Mouse (Mus musculus) forebrain, embryonic 15.5 days (tissue): ENCODE measurements around the gene Tmem54. TPM values are rescaled to one million over a fixed set of nuclear protein-coding genes. Genes with fewer than 3 reads are reported as not detected.

Experiments used
- ATAC-seq: fragments of 200-750 bp; cut with Nextera tagmentation; replicated peaks from 2 replicates; pipeline ENCODE4 v1.8.0; 2017; ENCODE audit warnings: mild to moderate bottlenecking, moderate TSS enrichment, moderate library complexity
- H3K27ac ChIP-seq: fragments of 300-500 bp; sonication (generic); replicated peaks from 2 replicates; pipeline ENCODE4 v1.5.1; 2015; ENCODE audit warnings: mild to moderate bottlenecking, inconsistent platforms
- H3K27me3 ChIP-seq: fragments of 300-500 bp; sonication (generic); 2 replicates; pipeline ENCODE4 v1.6.1; 2015; ENCODE audit warnings: inconsistent platforms
- H3K36me3 ChIP-seq: fragments of 300-500 bp; sonication (generic); 2 replicates; pipeline ENCODE4 v1.6.1; 2015; ENCODE audit warnings: mild to moderate bottlenecking, inconsistent platforms
- H3K4me1 ChIP-seq: fragments of 300-500 bp; sonication (generic); 2 replicates; pipeline ENCODE4 v1.6.1; 2015; ENCODE audit warnings: inconsistent platforms
- H3K4me2 ChIP-seq: fragments of 300-500 bp; sonication (generic); replicated peaks from 2 replicates; pipeline ENCODE4 v1.6.1; 2015; ENCODE audit warnings: mild to moderate bottlenecking, inconsistent platforms
- H3K4me3 ChIP-seq: fragments of 300-500 bp; sonication (generic); 2 replicates; pipeline ENCODE4 v1.5.1; 2015; ENCODE audit warnings: mild to moderate bottlenecking, inconsistent platforms
- H3K9ac ChIP-seq: fragments of 300-500 bp; sonication (generic); replicated peaks from 2 replicates; pipeline ENCODE4 v1.6.1; 2015; ENCODE audit warnings: mild to moderate bottlenecking, inconsistent platforms
- H3K9me3 ChIP-seq: fragments of 300-500 bp; sonication (generic); 2 replicates; pipeline ENCODE4 v1.6.1; 2016; ENCODE audit warnings: inconsistent platforms
- WGBS: fragments of 180-500 bp; shearing (Covaris S2); methylation state at CpG from one replicate; pipeline ENCODE4 v1.1.7; 2015; ENCODE audit warnings: mixed read lengths; 5-methylcytosine and 5-hydroxymethylcytosine counted together
- polyA plus RNA-seq: library from polyadenylated mRNA; unstranded; fragments of >200 nt; fragmentation: Nextera tagmentation; extraction: Ambion mirVana; gene quantifications from 2 replicates; pipeline ENCODE4 v1.2.1, GENCODE M21; 2015

Gene Tmem54
- polyA plus RNA-seq, 1 experiment from 2014 or later: not detected

GRCm38 (mm10) chr4:129121569-129122086, 16.3 kb downstream of the Tmem54 start, which contains the start of gene Hpca:
Gene Hpca, minus strand, starts transcription at chr4:129122036.
- Histone ChIP-seq H3K4me3 (peak within 1 kb of the TSS; percentile 65), H3K4me1 (peaks cover 54% of the 10 kb centered on the region), H3K36me3 (no peaks in the 10 kb centered on the region), H3K27ac (peak within 1 kb of the TSS; percentile 66; the same call in 1 of the 2 replicates), H3K9ac (peak within 1 kb of the TSS; percentile 68), H3K27me3 (peaks cover 19% of the 10 kb centered on the region; the same call in 1 of the 2 replicates), H3K4me2 (peak within 1 kb of the TSS; percentile 93), H3K9me3 (no peaks in the 10 kb centered on the region)
- peak; percentile 24; the same call in 1 of the 2 replicates for ATAC-seq
- 2% methylated on average over 17 of the region's 17 CpGs for WGBS

- Histone ChIP-seq H3K36me3 (no peaks in the 10 kb centered on the region), H3K4me3 (no peak overlapping the region), H3K9me3 (no peaks in the 10 kb centered on the region), H3K4me2 (peak overlapping the region; percentile 93), H3K4me1 (peaks cover 54% of the 10 kb centered on the region), H3K27ac (peak overlapping the region; percentile 66; the same call in 1 of the 2 replicates), H3K27me3 (peaks cover 19% of the 10 kb centered on the region; the same call in 1 of the 2 replicates), H3K9ac (no peak overlapping the region)
- ATAC-seq: no peak
- 25% methylated on average over 9 of the region's 9 CpGs for WGBS
These were observed 16.8 kb downstream of the Tmem54 start for GRCm38 (mm10) chr4:129122107-129122506.

- Histone ChIP-seq H3K36me3 (no peaks in the 10 kb centered on the region), H3K4me3 (no peak overlapping the region), H3K27ac (peak overlapping the region; percentile 16; the same call in 1 of the 2 replicates), H3K27me3 (peaks cover 19% of the 10 kb centered on the region; the same call in 1 of the 2 replicates), H3K9me3 (no peaks in the 10 kb centered on the region), H3K4me1 (peaks cover 54% of the 10 kb centered on the region), H3K9ac (no peak overlapping the region), H3K4me2 (no peak overlapping the region)
- 34% methylated on average over 8 of the region's 8 CpGs for WGBS
- 0 out of 2 replicates have a peak, but pooled peaks have one; percentile 21 for ATAC-seq
These were observed 17.4 kb downstream of the Tmem54 start for GRCm38 (mm10) chr4:129122719-129123118.

GRCm38 (mm10) chr4:129124652-129125146, 19.4 kb downstream of the Tmem54 start:
- Histone ChIP-seq H3K4me3 (no peak overlapping the region), H3K27me3 (peaks cover 9% of the 10 kb centered on the region; the same call in 1 of the 2 replicates), H3K27ac (peak overlapping the region; percentile 57), H3K4me1 (peaks cover 68% of the 10 kb centered on the region), H3K9ac (no peak overlapping the region), H3K36me3 (no peaks in the 10 kb centered on the region), H3K4me2 (peak overlapping the region; percentile 20), H3K9me3 (no peaks in the 10 kb centered on the region)
- peak; percentile 44 for ATAC-seq
- WGBS: 4% methylated on average over 13 of the region's 13 CpGs

- 6% methylated on average over 19 of the region's 19 CpGs for WGBS
- H3K27me3 ChIP-seq: no peaks in the 10 kb centered on the region; the same call in 1 of the 2 replicates
- peak overlapping the region; percentile 14; the same call in 1 of the 2 replicates for H3K4me3 ChIP-seq
- H3K9ac ChIP-seq: no peak overlapping the region
- ATAC-seq: no peak
- H3K4me2 ChIP-seq: peak overlapping the region; percentile 20
- H3K27ac ChIP-seq: no peak overlapping the region
- no peaks in the 10 kb centered on the region for H3K36me3 ChIP-seq
- no peaks in the 10 kb centered on the region for H3K9me3 ChIP-seq
- H3K4me1 ChIP-seq: peaks cover 67% of the 10 kb centered on the region
These were observed 20.5 kb downstream of the Tmem54 start for GRCm38 (mm10) chr4:129125736-129126451.

GRCm38 (mm10) chr4:129128582-129129338, 23.4 kb downstream of the Tmem54 start:
- H3K4me1 ChIP-seq: peaks cover 50% of the 10 kb centered on the region
- 55% methylated on average over 13 of the region's 13 CpGs for WGBS
- no peak; the same call in 1 of the 2 replicates for ATAC-seq
- no peak overlapping the region for H3K4me2 ChIP-seq
- H3K36me3 ChIP-seq: no peaks in the 10 kb centered on the region
- H3K9me3 ChIP-seq: no peaks in the 10 kb centered on the region
- no peak overlapping the region for H3K9ac ChIP-seq
- no peak overlapping the region for H3K27ac ChIP-seq
- H3K27me3 ChIP-seq: peaks cover 2% of the 10 kb centered on the region; the same call in 1 of the 2 replicates
- no peak overlapping the region for H3K4me3 ChIP-seq

- Histone ChIP-seq H3K36me3 (no peaks in the 10 kb centered on the region), H3K4me3 (no peak overlapping the region), H3K9me3 (no peaks in the 10 kb centered on the region), H3K9ac (no peak overlapping the region), H3K27ac (no peak overlapping the region), H3K4me1 (peaks cover 48% of the 10 kb centered on the region), H3K27me3 (0 out of 2 replicates have a peak, but pooled peaks cover 2% of the 10 kb centered on the region), H3K4me2 (no peak overlapping the region)
- no peak for ATAC-seq
- 39% methylated on average over 9 of the region's 9 CpGs for WGBS
These were observed 24.0 kb downstream of the Tmem54 start for GRCm38 (mm10) chr4:129129387-129129786.

GRCm38 (mm10) chr4:129130149-129130548, 24.8 kb downstream of the Tmem54 start:
- H3K4me2 ChIP-seq: peak overlapping the region; percentile 14; the same call in 1 of the 2 replicates
- peaks cover 2% of the 10 kb centered on the region; the same call in 1 of the 2 replicates for H3K27me3 ChIP-seq
- H3K27ac ChIP-seq: no peak overlapping the region
- H3K9me3 ChIP-seq: no peaks in the 10 kb centered on the region
- H3K4me1 ChIP-seq: peaks cover 45% of the 10 kb centered on the region
- no peaks in the 10 kb centered on the region for H3K36me3 ChIP-seq
- peak; percentile 58 for ATAC-seq
- no peak overlapping the region for H3K9ac ChIP-seq
- 0 out of 2 replicates have a peak overlapping the region, but pooled peaks have one; percentile 4 for H3K4me3 ChIP-seq
- 3% methylated on average over 8 of the region's 8 CpGs for WGBS

GRCm38 (mm10) chr4:129130755-129131303, 25.5 kb downstream of the Tmem54 start:
- WGBS: 5% methylated on average over 17 of the region's 17 CpGs
- Histone ChIP-seq H3K27ac (no peak overlapping the region), H3K27me3 (peaks cover 9% of the 10 kb centered on the region), H3K36me3 (no peaks in the 10 kb centered on the region), H3K4me2 (peak overlapping the region; percentile 14), H3K4me1 (peaks cover 38% of the 10 kb centered on the region), H3K9me3 (no peaks in the 10 kb centered on the region), H3K9ac (no peak overlapping the region), H3K4me3 (peak overlapping the region; percentile 4; the same call in 1 of the 2 replicates)
- no peak for ATAC-seq

GRCm38 (mm10) chr4:129134799-129135585, 29.6 kb downstream of the Tmem54 start:
- H3K27ac ChIP-seq: no peak overlapping the region
- no peak for ATAC-seq
- WGBS: 10% methylated on average over 15 of the region's 15 CpGs
- 0 out of 2 replicates have a peak overlapping the region, but pooled peaks have one; percentile 10 for H3K9ac ChIP-seq
- peaks cover 22% of the 10 kb centered on the region for H3K27me3 ChIP-seq
- no peaks in the 10 kb centered on the region for H3K36me3 ChIP-seq
- H3K4me2 ChIP-seq: peak overlapping the region; percentile 32
- H3K4me3 ChIP-seq: no peak overlapping the region
- H3K9me3 ChIP-seq: no peaks in the 10 kb centered on the region
- H3K4me1 ChIP-seq: peaks cover 26% of the 10 kb centered on the region

GRCm38 (mm10) chr4:129135637-129136036, 30.3 kb downstream of the Tmem54 start:
- peaks cover 20% of the 10 kb centered on the region for H3K4me1 ChIP-seq
- ATAC-seq: no peak
- no peaks in the 10 kb centered on the region for H3K9me3 ChIP-seq
- H3K4me2 ChIP-seq: 0 out of 2 replicates have a peak overlapping the region, but pooled peaks have one; percentile 5
- H3K36me3 ChIP-seq: no peaks in the 10 kb centered on the region
- 64% methylated on average over 2 of the region's 2 CpGs for WGBS
- peaks cover 22% of the 10 kb centered on the region for H3K27me3 ChIP-seq
- no peak overlapping the region for H3K9ac ChIP-seq
- H3K4me3 ChIP-seq: no peak overlapping the region
- no peak overlapping the region for H3K27ac ChIP-seq
